Mouse (Mus musculus) adrenal gland, postnatal 25 days (tissue): ENCODE measurements around the gene Fgfr2. TPM values are rescaled to one million over a fixed set of nuclear protein-coding genes. Genes with fewer than 3 reads are reported as not detected.

ENCODE experiments used
- DNase-seq: peaks from one replicate; pipeline ENCODE4 v3.0.0; 2021; ENCODE audit warnings: mixed read lengths
- total RNA-seq: library from RNA; stranded (reverse); gene quantifications from 2 replicates; pipeline ENCODE4 v1.2.3, GENCODE M21; 2021

The Fgfr2 gene
- total RNA-seq, 1 experiment from 2014 or later: 186 TPM

GRCm38 (mm10) chr7:130726724-130727422 is 2396.3 kb downstream of the Fgfr2 start:
- DNase-seq: no peak

GRCm38 (mm10) chr7:130726185-130726584 is 2397.0 kb downstream of the Fgfr2 start:
- no peak for DNase-seq

DNA sequence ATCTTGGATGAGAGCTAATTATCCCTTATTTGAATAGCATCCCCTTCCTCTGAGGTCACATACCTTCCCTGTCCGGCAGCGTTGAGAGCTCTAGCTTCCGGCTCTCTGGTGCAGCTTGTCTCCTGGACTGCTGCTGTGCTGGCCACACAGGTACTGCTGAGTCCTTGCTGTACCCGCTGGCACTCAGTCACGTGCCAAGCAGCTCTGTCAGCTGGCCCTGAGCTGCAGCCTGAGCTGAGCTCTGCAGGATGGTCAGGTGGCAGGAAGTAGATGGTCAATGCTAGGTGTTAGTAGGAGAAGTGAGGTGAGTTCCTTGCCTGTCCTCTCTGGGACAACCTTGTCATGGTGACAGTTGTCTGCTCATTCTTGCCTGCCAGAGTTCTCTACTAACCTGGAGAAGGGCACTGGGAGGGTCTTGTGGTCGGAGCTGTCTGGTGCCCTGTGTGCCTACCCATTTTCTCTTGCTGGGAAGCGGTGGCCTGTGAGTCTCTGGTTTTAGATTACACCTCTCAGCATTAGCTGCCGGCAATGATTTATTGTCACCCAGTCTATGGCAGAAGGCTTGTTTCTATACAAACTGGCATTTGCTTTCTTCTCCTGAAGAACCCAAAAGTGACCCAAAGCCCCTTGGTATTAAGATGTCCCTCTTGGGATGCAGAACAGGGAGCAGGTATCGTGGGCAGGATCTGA is 2402.4 kb downstream of the Fgfr2 start:
- DNase-seq: no peak

GRCm38 (mm10) chr7:130719931-130720598 is 2403.1 kb downstream of the Fgfr2 start:
- DNase-seq: no peak

DNA sequence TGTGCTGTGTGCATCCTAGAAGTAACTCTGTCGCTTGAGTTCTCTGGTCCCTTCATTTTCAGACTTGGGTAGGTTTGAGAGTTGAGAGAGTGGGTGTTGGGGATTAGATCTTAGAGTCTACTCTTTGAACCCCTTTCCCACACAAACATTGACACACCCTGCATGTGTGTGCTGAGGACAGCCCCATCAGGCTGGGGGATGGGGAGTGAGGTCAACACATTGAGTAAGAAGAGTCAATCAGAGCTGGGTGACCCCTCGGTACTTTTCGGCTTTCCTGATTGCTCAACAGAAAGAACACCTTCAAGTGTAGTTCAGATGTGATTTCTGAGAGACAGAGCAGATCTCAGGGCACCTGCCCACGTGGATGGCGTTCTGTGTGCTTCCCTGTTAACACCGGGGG is 2406.2 kb downstream of the Fgfr2 start:
- no peak for DNase-seq

- no peak for DNase-seq
Observed at GRCm38 (mm10) chr7:130716341-130716740, 2406.8 kb downstream of the Fgfr2 start.

DNA sequence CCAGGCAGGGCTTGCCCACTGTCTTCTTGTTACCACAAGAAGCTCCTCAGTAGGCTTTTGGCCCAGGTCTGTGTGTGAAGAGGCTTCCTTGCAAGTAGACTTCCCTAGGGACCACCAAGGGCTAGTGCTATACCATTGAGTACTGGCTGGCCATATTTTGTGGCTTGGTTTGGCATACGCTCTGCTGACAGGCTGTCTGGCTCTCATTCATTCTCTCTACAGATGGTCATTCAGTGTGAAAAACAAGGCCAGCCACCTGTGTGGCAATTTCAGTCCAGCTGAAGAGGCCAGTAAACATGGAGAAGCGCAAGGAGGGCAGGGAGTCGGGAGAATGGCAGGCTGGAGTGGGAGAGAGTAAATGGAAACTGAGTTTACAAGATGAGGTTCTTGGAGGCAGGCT is 2407.7 kb downstream of the Fgfr2 start:
- DNase-seq: no peak

DNA sequence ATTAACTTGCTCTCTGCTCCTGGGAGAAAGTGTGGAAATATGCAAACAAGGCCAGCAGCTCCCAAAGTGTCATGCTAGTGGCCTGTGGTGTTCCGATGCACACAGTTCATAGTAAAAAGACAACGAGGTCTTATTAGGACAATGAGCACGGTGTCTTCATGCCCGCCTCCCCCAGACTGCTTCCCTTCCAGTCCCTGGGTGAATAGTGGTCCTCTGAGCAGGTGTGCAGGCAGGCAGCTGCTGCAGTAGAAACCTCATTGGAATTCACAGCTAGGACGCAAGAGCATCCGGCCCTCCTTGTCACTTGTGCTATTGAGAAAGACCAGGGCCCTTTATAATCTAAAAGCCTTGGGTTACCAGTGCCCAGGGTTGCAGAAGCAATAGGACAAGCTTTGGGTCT is 2409.8 kb downstream of the Fgfr2 start:
- DNase-seq: no peak

DNA sequence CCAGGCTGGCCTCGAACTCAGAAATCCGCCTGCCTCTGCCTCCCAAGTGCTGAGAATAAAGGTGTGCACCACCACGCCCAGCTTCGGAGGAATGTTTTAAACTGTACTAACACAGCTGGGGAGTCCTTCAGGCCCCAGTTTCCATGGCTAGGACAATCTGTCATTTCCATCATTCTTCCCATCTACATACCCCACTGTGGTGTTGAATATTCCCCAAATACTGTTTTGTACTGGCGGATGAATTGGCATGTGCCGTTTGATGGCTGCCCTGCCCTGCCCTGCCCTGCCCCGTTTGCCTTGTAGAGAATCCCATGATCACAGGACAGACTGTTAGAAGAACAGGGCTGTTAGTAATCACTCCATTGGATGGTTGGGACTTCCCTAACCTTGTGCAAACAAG is 2411.3 kb downstream of the Fgfr2 start:
- no peak for DNase-seq

GRCm38 (mm10) chr7:130709372-130710274 is 2413.5 kb downstream of the Fgfr2 start:
- no peak for DNase-seq

GRCm38 (mm10) chr7:130708940-130709339 is 2414.2 kb downstream of the Fgfr2 start:
- no peak for DNase-seq

GRCm38 (mm10) chr7:130705230-130705629 is 2417.9 kb downstream of the Fgfr2 start:
- no peak for DNase-seq

DNA sequence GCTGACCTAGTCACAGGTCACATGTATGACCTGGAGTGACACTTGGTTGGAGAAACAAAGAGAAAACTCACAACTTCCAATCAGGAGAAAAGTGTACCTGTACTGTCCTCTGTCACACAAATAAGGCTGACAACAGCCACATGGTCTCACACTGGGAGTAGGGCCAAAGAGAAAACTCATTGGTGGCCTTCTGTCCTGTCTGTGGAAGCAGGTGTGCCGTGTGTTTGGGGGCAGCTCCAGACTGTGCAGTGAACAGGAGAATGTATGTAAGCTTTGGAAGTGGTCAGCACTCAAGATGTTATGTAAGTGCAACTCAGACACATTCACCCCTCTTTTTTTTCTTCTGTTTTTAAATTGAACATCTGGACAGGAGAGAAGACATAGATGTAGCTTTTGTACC is 2421.8 kb downstream of the Fgfr2 start:
- DNase-seq: no peak

- no peak for DNase-seq
Observed at GRCm38 (mm10) chr7:130698480-130698879, 2424.7 kb downstream of the Fgfr2 start.

DNA sequence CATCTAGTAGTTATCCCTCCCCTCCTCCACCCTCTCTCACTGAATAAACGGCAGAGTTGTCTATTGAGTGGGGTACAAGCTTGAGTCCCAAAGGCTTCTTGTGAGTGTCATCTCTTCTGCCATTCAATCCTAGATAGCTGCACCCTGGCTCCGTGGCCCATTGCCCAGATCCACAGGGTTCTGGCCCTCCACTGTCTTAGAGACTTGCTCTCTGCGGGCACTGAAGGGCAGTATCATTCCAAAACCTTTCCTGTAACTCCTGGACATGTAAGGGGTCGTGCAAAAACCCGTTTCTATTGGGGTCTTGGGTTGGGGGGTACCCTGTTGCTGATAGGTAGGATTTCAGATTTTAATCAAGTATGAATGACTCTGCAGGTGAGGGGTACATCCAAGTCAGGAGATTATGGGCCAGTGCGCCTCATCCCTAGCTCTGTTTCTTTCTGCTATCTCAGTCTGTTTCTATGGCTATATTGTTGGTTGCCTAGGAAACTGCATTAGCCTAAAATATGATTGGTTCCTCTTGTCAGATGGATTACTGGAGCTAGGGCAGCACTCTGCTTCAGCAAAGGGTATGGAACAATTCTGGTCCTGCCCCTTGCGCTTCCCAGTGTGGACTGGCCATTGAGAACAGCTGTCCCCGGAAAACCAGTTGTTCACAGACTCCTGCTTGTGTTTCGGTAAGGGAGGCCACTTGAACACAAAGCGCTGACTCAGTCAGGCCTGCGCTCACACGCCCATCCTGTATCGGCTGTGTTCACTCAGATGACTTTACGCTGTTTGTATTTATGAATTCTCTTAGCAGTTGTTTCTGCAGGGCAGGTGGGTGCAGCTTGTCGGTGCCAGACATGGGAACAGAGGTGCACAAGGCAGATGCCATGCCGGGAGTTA is 2426.6 kb downstream of the Fgfr2 start:
- DNase-seq: no peak

DNA sequence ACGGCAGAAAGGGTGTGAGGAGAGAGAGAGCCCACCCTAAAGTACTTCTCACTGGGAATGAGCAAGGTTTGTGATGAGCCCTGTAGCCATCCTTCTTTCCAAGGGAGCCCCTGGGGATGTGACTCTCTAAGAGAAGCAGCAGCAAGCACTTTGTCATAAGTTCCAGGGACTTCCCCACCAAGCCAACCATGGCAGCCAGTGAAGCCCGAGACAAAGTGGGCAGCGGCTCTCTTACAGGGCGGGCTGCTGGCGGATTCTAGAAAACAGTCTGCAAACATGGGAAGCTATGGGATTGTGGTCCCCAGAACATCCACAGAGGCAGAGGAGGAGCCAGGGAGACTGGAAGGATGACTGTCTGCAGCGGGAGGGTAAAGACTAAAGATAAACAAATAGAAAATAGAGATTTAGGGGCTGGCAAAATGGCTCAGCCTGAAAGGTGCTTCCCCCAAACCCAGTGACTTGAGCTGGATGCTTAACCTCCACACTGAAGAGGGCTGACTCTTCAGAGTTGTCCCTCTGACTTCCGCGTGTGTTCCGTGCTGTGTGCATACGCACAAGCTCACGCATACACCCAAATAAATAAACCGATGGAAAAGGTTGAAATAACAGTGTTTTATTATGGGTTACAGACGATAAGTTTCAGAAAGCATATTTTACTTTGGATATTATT is 2427.3 kb downstream of the Fgfr2 start:
- DNase-seq: no peak

GRCm38 (mm10) chr7:130693800-130694193 is 2429.4 kb downstream of the Fgfr2 start:
- DNase-seq: no peak

GRCm38 (mm10) chr7:130692943-130693799 is 2430.0 kb downstream of the Fgfr2 start:
- DNase-seq: no peak

- DNase-seq: peak; percentile 56
Observed at GRCm38 (mm10) chr7:130692392-130692942, 2430.7 kb downstream of the Fgfr2 start.
